Mouse (Mus musculus): ENCODE measurements at regions not wholly inside any gene's neighbourhood (a gene's known extent, or its start where the extent isn't known, plus 50 kb on each side); places are given as distances from the start of the nearest gene placed in this dataset.
A peak's percentile ranks its signal among the peaks of the same experiment; 100 is the strongest.

DNA sequence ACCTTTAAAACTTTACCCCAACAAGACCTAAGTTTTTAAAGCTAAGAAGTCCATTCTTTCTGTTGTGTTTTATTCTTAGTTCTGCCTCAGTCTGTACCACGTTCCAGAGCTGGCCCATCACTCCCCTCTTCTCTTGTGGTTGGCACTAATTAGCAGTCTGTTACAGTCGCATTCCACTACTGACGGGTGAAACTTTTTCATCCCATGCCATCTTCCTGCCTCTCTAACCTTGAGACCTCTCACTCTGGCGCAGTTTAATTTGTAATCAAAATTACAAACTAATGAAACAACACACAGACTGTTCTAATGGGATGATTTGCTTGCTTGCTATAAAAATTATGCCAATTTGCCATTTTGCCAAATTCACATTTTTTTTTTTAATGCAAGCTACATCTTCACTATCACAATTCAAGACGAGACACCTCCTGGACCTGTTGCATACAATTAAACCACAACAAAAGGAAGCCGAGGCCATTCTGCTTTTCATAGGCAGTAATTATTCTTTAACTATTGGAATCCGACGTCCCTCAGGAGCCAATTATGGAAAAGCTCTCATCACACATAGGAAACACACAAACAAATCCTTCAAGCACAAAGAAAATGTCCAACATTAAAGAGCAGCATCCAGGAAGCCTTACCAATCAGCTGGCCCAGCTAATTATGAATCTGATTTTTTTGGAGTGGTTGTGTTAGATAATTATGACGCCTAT, 138.1 kb upstream of the Irx5 start:
- Histone ChIP-seq H3K9me3 (ENCODE audit: control insufficient read depth, low read length) (no peaks in the 10 kb centered on the region), H3K36me3 (ENCODE audit: control insufficient read depth, insufficient read depth, low read length) (no peaks in the 10 kb centered on the region), H3K4me3 (ENCODE audit: low read length) (no peak overlapping the region), H3K9ac (ENCODE audit: low read length) (no peak overlapping the region), H3K27me3 (ENCODE audit: control insufficient read depth, insufficient read depth, low read depth, low read length) (no peaks in the 10 kb centered on the region), H3K4me2 (ENCODE audit: low read depth, low read length) (no peak overlapping the region), H3K4me1 (replicated peaks; ENCODE audit: control insufficient read depth, insufficient read depth, low read length) (0 out of 2 replicates have a peak, but pooled peaks cover 2% of the 10 kb centered on the region), H3K27ac (ENCODE audit: low read length) (no peak overlapping the region)
- no peak for ATAC-seq (ENCODE audit: low read depth)
- 68% methylated on average over 9 of the region's 9 CpGs for WGBS

DNA sequence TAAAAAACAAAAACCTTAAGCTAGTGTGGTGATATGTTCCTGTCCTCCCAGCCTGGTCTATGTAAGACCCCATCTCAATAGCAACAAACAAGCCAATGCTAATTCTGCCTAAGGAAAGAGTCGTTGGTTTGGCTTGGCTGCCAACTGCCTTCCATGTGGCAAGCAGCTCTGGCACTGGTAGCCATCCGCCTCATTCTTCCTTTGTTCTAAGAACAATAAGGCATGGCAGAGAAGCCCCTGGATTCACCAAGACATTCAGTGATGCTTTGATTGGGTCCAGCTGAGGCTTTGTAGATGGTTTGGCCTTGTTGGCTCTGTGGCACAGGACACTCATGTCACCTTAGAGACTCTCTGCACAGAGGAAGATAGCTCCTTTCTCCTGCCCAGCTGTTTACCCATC, 139.9 kb upstream of the Irx5 start:
- ATAC-seq (ENCODE audit: low read depth): no peak
- WGBS: 80% methylated on average over 2 of the region's 2 CpGs
- Histone ChIP-seq H3K9ac (ENCODE audit: low read length) (no peak overlapping the region), H3K4me1 (replicated peaks; ENCODE audit: control insufficient read depth, insufficient read depth, low read length) (0 out of 2 replicates have a peak, but pooled peaks cover 2% of the 10 kb centered on the region), H3K9me3 (ENCODE audit: control insufficient read depth, low read length) (no peaks in the 10 kb centered on the region), H3K27ac (ENCODE audit: low read length) (no peak overlapping the region), H3K4me2 (ENCODE audit: low read depth, low read length) (no peak overlapping the region), H3K4me3 (ENCODE audit: low read length) (no peak overlapping the region), H3K36me3 (ENCODE audit: control insufficient read depth, insufficient read depth, low read length) (no peaks in the 10 kb centered on the region), H3K27me3 (ENCODE audit: control insufficient read depth, insufficient read depth, low read depth, low read length) (no peaks in the 10 kb centered on the region)

DNA sequence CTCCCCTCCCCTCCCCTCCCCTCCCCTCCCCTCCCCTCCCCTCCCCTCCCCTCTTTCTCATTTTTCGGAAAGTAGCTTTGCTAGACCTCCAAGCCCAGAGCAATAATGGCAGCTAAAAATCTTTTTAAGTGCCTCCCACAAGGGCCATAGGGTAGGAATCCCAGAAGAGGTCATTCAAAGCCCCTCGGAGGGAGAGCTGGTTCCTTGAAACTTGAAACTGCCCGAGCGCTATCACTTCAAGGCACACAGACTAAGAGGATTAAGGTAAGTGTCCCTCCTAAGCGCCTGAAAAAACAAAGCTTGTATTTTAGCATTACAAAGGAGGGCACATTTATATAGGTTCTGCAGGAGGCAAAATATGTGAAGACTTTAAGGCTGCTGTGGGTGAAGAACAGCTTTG, 141.2 kb upstream of the Irx5 start:
- 0 out of 2 replicates have a peak, but pooled peaks cover 2% of the 10 kb centered on the region for H3K4me1 ChIP-seq (replicated peaks; ENCODE audit: control insufficient read depth, insufficient read depth, low read length)
- no peaks in the 10 kb centered on the region for H3K27me3 ChIP-seq (ENCODE audit: control insufficient read depth, insufficient read depth, low read depth, low read length)
- no peaks in the 10 kb centered on the region for H3K36me3 ChIP-seq (ENCODE audit: control insufficient read depth, insufficient read depth, low read length)
- 3% methylated on average over 4 of the region's 5 CpGs for WGBS
- H3K9ac ChIP-seq (ENCODE audit: low read length): no peak overlapping the region
- ATAC-seq (ENCODE audit: low read depth): peak; percentile 17; the same call in 1 of the 2 replicates
- H3K4me3 ChIP-seq (ENCODE audit: low read length): no peak overlapping the region
- H3K9me3 ChIP-seq (ENCODE audit: control insufficient read depth, low read length): no peaks in the 10 kb centered on the region
- H3K27ac ChIP-seq (ENCODE audit: low read length): 0 out of 2 replicates have a peak overlapping the region, but pooled peaks have one; percentile 41
- no peak overlapping the region for H3K4me2 ChIP-seq (ENCODE audit: low read depth, low read length)

DNA sequence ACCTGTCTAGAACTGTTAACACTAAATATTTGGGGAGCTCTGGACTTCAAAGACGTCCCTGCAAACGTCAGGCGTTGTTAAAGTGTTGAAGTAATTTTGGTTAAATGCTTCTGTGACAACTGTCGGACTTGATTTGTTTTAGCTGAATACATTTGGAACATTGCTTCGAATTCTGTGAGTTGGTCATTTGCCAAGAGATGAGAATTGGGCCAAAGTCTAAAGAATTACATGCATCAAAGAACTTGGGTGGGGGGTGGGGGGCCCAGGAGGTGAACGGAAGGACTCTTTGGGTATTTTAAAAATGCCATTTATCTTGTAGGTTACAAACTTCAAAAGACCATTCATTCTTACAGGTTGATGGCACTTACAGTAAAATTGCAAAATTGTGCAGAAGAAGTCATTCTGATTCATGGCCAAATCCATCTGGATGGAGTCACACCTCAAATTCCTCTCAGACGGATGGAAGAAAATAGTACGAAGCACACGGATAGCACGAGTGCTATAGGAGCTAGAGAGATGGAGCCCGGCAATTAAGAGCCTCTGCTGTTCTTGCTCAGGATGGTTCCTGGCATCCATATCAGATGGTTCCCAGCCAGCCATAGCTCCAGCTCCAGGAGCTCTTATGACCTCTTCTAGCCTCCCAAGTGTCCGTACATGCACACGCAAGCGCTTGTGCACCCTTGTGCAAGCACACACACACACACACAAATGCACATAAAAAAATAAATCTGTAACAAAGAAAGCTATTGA, 144.5 kb upstream of the Irx5 start:
- ATAC-seq (ENCODE audit: low read depth): no peak
- no peak overlapping the region for H3K4me3 ChIP-seq (ENCODE audit: low read length)
- H3K27me3 ChIP-seq (ENCODE audit: control insufficient read depth, insufficient read depth, low read depth, low read length): no peaks in the 10 kb centered on the region
- WGBS: 55% methylated on average over 14 of the region's 14 CpGs
- H3K4me2 ChIP-seq (ENCODE audit: low read depth, low read length): no peak overlapping the region
- H3K36me3 ChIP-seq (ENCODE audit: control insufficient read depth, insufficient read depth, low read length): no peaks in the 10 kb centered on the region
- H3K9me3 ChIP-seq (ENCODE audit: control insufficient read depth, low read length): no peaks in the 10 kb centered on the region
- H3K4me1 ChIP-seq (replicated peaks; ENCODE audit: control insufficient read depth, insufficient read depth, low read length): peaks cover 12% of the 10 kb centered on the region; the same call in 1 of the 2 replicates
- no peak overlapping the region for H3K9ac ChIP-seq (ENCODE audit: low read length)
- H3K27ac ChIP-seq (ENCODE audit: low read length): no peak overlapping the region

DNA sequence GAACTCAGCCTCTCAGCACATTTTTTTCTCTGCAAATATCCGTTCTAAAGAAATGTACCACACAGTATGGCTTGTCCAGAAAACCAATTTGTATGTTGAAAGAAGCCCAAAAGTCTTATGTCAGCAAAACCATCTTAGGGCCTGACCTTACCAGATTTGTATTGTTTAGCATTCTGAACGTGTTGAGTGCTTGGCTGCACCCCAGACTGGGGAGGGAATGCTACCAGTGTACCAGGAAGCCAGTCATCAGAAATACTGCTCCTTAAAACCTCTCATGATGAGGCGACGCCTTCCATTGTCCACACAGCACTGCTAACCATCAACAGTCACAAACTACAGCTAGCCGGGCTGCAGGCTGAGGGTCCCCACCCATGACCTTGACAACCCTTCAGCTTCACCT, 148.3 kb upstream of the Irx5 start:
- Histone ChIP-seq H3K27me3 (ENCODE audit: control insufficient read depth, insufficient read depth, low read depth, low read length) (no peaks in the 10 kb centered on the region), H3K4me2 (ENCODE audit: low read depth, low read length) (no peak overlapping the region), H3K36me3 (ENCODE audit: control insufficient read depth, insufficient read depth, low read length) (no peaks in the 10 kb centered on the region), H3K4me3 (ENCODE audit: low read length) (no peak overlapping the region), H3K9me3 (ENCODE audit: control insufficient read depth, low read length) (no peaks in the 10 kb centered on the region), H3K27ac (ENCODE audit: low read length) (no peak overlapping the region), H3K4me1 (replicated peaks; ENCODE audit: control insufficient read depth, insufficient read depth, low read length) (peaks cover 12% of the 10 kb centered on the region; the same call in 1 of the 2 replicates), H3K9ac (ENCODE audit: low read length) (no peak overlapping the region)
- peak; percentile 51; the same call in 1 of the 2 replicates for ATAC-seq (ENCODE audit: low read depth)
- 33% methylated on average over 5 of the region's 5 CpGs for WGBS

DNA sequence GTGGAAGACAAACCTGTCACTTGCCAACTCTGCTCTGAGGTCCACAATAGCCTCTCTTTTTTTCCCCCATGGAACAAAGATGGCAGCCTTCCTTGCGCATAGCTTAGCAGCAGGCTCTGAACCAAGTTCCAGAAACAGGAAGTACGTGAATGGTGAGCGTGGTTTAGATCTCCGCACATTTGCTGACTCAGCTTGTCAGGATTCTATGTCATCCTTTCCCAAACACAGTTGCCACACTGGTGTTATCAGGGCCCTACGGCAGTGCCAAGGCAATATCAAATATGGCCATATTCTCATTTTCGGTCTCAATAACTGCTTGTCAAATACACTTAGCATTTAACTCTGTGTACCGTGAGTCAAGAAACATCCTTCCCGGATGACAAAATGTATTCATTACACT, 161.8 kb upstream of the Irx5 start:
- no peaks in the 10 kb centered on the region for H3K27me3 ChIP-seq (ENCODE audit: control insufficient read depth, insufficient read depth, low read depth, low read length)
- no peak for ATAC-seq (ENCODE audit: low read depth)
- no peak overlapping the region for H3K27ac ChIP-seq (ENCODE audit: low read length)
- no peak overlapping the region for H3K4me3 ChIP-seq (ENCODE audit: low read length)
- H3K36me3 ChIP-seq (ENCODE audit: control insufficient read depth, insufficient read depth, low read length): no peaks in the 10 kb centered on the region
- WGBS: 92% methylated on average over 8 of the region's 8 CpGs
- H3K4me1 ChIP-seq (replicated peaks; ENCODE audit: control insufficient read depth, insufficient read depth, low read length): no peaks in the 10 kb centered on the region
- H3K9ac ChIP-seq (ENCODE audit: low read length): no peak overlapping the region
- no peaks in the 10 kb centered on the region for H3K9me3 ChIP-seq (ENCODE audit: control insufficient read depth, low read length)
- H3K4me2 ChIP-seq (ENCODE audit: low read depth, low read length): no peak overlapping the region

DNA sequence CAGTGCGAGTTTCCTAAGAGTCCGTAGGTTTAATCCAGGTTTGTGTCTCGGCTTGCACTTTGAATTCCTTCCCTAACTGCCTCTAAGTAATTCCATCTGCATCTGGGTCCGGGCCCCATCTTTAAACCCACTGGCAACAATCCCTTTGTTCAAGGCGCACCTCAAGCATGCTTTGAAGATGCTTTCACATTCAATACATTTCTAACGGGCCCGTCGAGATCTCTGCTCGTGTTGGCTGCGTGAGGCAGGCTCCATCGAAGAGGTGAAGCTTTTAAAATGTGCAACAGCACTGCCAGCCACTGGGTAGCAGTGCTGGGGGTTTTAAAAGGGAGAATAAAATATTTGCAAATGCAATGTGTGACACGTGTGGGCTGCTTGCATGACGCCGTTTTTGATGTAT, 163.4 kb upstream of the Irx5 start:
- Histone ChIP-seq H3K9me3 (ENCODE audit: control insufficient read depth, low read length) (no peaks in the 10 kb centered on the region), H3K27ac (ENCODE audit: low read length) (no peak overlapping the region), H3K36me3 (ENCODE audit: control insufficient read depth, insufficient read depth, low read length) (no peaks in the 10 kb centered on the region), H3K4me2 (ENCODE audit: low read depth, low read length) (no peak overlapping the region), H3K27me3 (ENCODE audit: control insufficient read depth, insufficient read depth, low read depth, low read length) (no peaks in the 10 kb centered on the region), H3K4me3 (ENCODE audit: low read length) (no peak overlapping the region), H3K4me1 (replicated peaks; ENCODE audit: control insufficient read depth, insufficient read depth, low read length) (no peaks in the 10 kb centered on the region), H3K9ac (ENCODE audit: low read length) (no peak overlapping the region)
- 61% methylated on average over 14 of the region's 14 CpGs for WGBS
- ATAC-seq (ENCODE audit: low read depth): no peak

DNA sequence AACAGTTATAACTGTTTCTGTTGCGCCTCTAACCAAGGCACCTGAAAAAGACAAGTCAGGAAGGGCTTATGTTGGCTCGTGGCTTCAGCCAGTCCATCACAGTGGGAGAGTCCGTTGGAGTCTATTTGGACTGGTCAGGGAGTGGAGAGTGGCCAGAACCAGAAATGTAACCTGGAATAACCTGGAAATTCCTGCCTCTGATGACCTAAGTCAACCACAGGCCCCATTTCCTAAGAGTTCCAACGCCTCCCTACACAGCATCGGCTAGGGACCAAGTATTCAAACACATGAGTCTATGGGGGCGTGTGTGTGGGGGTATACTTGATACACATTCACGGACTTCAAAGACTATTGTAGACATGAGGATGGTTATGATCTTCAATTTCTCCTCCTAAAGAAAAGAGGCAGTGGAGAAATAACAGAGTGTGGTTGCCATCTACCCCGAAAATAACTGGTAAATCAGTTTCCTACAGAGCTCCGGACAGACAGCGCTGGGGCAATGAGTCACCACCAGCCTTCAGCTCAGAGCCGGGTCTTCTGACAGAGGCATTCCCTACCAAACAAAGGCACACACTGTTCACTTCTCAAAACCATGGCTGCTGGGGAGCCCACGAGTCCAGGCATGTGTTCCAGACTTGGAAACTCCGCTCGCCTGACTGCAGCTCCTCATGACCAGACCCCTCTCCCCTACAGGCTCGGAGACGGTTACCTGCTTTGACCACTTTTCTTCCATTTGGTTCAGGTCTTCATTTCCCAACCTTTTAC, 167.0 kb upstream of the Irx5 start:
- no peaks in the 10 kb centered on the region for H3K4me1 ChIP-seq (replicated peaks; ENCODE audit: control insufficient read depth, insufficient read depth, low read length)
- ATAC-seq (ENCODE audit: low read depth): no peak
- WGBS: 91% methylated on average over 16 of the region's 16 CpGs

DNA sequence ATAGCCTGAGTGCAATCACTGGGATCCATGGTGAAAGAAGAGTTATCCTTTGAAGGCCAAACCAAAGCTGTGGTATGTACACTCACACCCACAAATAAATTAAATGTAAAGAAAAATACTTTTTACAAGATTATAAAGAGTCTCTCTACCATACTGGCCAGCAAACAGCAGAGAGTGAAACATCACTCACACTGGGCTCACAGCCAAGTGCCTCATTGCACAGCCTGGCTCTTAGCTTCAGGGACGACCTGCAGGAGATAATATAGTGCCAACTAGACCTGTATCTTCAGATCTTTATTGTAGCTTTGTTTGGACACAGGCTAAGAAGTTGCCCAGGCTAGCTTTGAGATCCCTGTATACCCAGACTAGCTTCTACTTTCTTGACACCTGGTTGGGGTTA, 174.1 kb upstream of the Irx5 start:
- no peak overlapping the region for H3K4me2 ChIP-seq (ENCODE audit: low read depth, low read length)
- no peak overlapping the region for H3K27ac ChIP-seq (ENCODE audit: low read length)
- ATAC-seq (ENCODE audit: low read depth): no peak
- WGBS: 7% methylated on average over 1 of the region's 1 CpGs
- H3K4me3 ChIP-seq (ENCODE audit: low read length): no peak overlapping the region
- no peaks in the 10 kb centered on the region for H3K9me3 ChIP-seq (ENCODE audit: control insufficient read depth, low read length)
- 0 out of 2 replicates have a peak, but pooled peaks cover 3% of the 10 kb centered on the region for H3K27me3 ChIP-seq (ENCODE audit: control insufficient read depth, insufficient read depth, low read depth, low read length)
- no peak overlapping the region for H3K9ac ChIP-seq (ENCODE audit: low read length)
- no peaks in the 10 kb centered on the region for H3K36me3 ChIP-seq (ENCODE audit: control insufficient read depth, insufficient read depth, low read length)
- H3K4me1 ChIP-seq (replicated peaks; ENCODE audit: control insufficient read depth, insufficient read depth, low read length): no peaks in the 10 kb centered on the region

More for the DNA sequence above, 167.0 kb upstream of the Irx5 start:
- H3K27ac ChIP-seq (ENCODE audit: low read length): no peak overlapping the region
- no peak overlapping the region for H3K4me2 ChIP-seq (ENCODE audit: low read depth, low read length)
- H3K9me3 ChIP-seq (ENCODE audit: control insufficient read depth, low read length): no peaks in the 10 kb centered on the region
- H3K9ac ChIP-seq (ENCODE audit: low read length): no peak overlapping the region
- H3K27me3 ChIP-seq (ENCODE audit: control insufficient read depth, insufficient read depth, low read depth, low read length): no peaks in the 10 kb centered on the region
- H3K36me3 ChIP-seq (ENCODE audit: control insufficient read depth, insufficient read depth, low read length): no peaks in the 10 kb centered on the region
- H3K4me3 ChIP-seq (ENCODE audit: low read length): no peak overlapping the region

All from lung, embryonic 16.5 days (tissue).